Mouse (Mus musculus) lung, postnatal 14 days (tissue): Measurements from ENCODE around the gene Dse.
"Not testable (repeated sequence)": the region's sequence is repeated elsewhere in the genome, so short reads cannot be mapped to it uniquely, and the experiment has no call there.

Experiments
- DNase-seq: peaks from one replicate; pipeline ENCODE4 v3.0.0; 2021

The Dse gene

GRCm38 (mm10) chr10:34207503-34207850 is at the start of gene Dse:
Gene Dse (minus strand): TSS chr10:34207715.
- DNase-seq = no peak

- DNase-seq = not testable (repeated sequence)
Observed at GRCm38 (mm10) chr10:34252833-34253232, 45.3 kb upstream of the Dse start.

GRCm38 (mm10) chr10:34249594-34249993 is 42.1 kb upstream of the Dse start:
- no peak for DNase-seq

- no peak for DNase-seq
Observed at GRCm38 (mm10) chr10:34247757-34248156, 40.2 kb upstream of the Dse start.

- peak; percentile 67 for DNase-seq
Observed at GRCm38 (mm10) chr10:34246106-34246505, 38.6 kb upstream of the Dse start.

- no peak for DNase-seq
Observed at GRCm38 (mm10) chr10:34244745-34245144, 37.2 kb upstream of the Dse start.

- DNase-seq = no peak
Observed at GRCm38 (mm10) chr10:34238536-34238935, 31.0 kb upstream of the Dse start.

GRCm38 (mm10) chr10:34236569-34236968 is 29.1 kb upstream of the Dse start:
- no peak for DNase-seq

GRCm38 (mm10) chr10:34235384-34235783 is 27.9 kb upstream of the Dse start:
- DNase-seq = no peak

GRCm38 (mm10) chr10:34233931-34234745 is 26.6 kb upstream of the Dse start:
- no peak for DNase-seq

GRCm38 (mm10) chr10:34233418-34233817 is 25.9 kb upstream of the Dse start:
- no peak for DNase-seq

- DNase-seq = no peak
Observed at GRCm38 (mm10) chr10:34230121-34230675, 22.7 kb upstream of the Dse start.

- no peak for DNase-seq
Observed at GRCm38 (mm10) chr10:34229491-34229890, 22.0 kb upstream of the Dse start.

GRCm38 (mm10) chr10:34223660-34224059 is 16.1 kb upstream of the Dse start:
- no peak for DNase-seq

- no peak for DNase-seq
Observed at GRCm38 (mm10) chr10:34221909-34222620, 14.6 kb upstream of the Dse start.

GRCm38 (mm10) chr10:34218191-34218590 is 10.7 kb upstream of the Dse start:
- no peak for DNase-seq

- no peak for DNase-seq
Observed at GRCm38 (mm10) chr10:34215667-34216066, 8.2 kb upstream of the Dse start.

GRCm38 (mm10) chr10:34209951-34210350 is 2.4 kb upstream of the Dse start:
- DNase-seq = no peak

GRCm38 (mm10) chr10:34208031-34208430 is 516 bp upstream of the Dse start:
- no peak for DNase-seq

- DNase-seq = peak; percentile 73
Observed at GRCm38 (mm10) chr10:34206783-34207502, 572 bp downstream of the Dse start.

GRCm38 (mm10) chr10:34206436-34206782 is 1.1 kb downstream of the Dse start:
- DNase-seq = peak; percentile 63

- DNase-seq = no peak
Observed at GRCm38 (mm10) chr10:34205825-34206224, 1.7 kb downstream of the Dse start.

- DNase-seq = no peak
Observed at GRCm38 (mm10) chr10:34200689-34201088, 6.8 kb downstream of the Dse start.
